Mouse (Mus musculus): Measurements from ENCODE around the gene Rflnb. TPM values are rescaled to one million over a fixed set of nuclear protein-coding genes. Genes with fewer than 3 reads are reported as not detected.

Rflnb gene
- polyA plus RNA-seq (2012; rRNA removed), result 4.6 and 5.9 TPM in 2 replicates

GRCm38 (mm10) chr11:76027139-76028071, at the start of gene Rflnb:
TSS of gene Rflnb (minus strand) at chr11:76027782.

GRCm38 (mm10) chr11:75999440-76000155, 28.0 kb downstream of the Rflnb start, which contains the start of gene 1700016K19Rik:
TSS of gene 1700016K19Rik (plus strand) at chr11:75999912.

Other genes starting within 250 kb of the Rflnb start
- gene Doc2b, start 231.7 kb downstream of the Rflnb start, polyA plus RNA-seq (2012; rRNA removed), result 0.01 and 0.02 TPM in 2 replicates
- 1.0 and 1.1 TPM in 2 replicates for gene Rph3al, start 89.4 kb downstream of the Rflnb start, polyA plus RNA-seq (2012; rRNA removed)
- 0.03 TPM in 1 of 2 replicates, not detected in the other for gene 1700016K19Rik, start 27.9 kb downstream of the Rflnb start, polyA plus RNA-seq (2012; rRNA removed)
- gene Vps53, start 151.9 kb upstream of the Rflnb start, polyA plus RNA-seq (2012; rRNA removed), result 11.3 and 12.2 TPM in 2 replicates
- 3.9 and 4.3 TPM in 2 replicates for gene Fam57a, start 151.9 kb upstream of the Rflnb start, polyA plus RNA-seq (2012; rRNA removed)
- 0.24 and 0.58 TPM in 2 replicates for gene Dbil5, start 189.8 kb upstream of the Rflnb start, polyA plus RNA-seq (2012; rRNA removed)
- 3.9 and 4.7 TPM in 2 replicates for gene Gemin4, start 189.9 kb upstream of the Rflnb start, polyA plus RNA-seq (2012; rRNA removed)
- gene Mrm3, start 215.9 kb upstream of the Rflnb start, polyA plus RNA-seq (2012; rRNA removed), result 7.3 and 8.3 TPM in 2 replicates
- 20.2 and 20.6 TPM in 2 replicates for gene Glod4, start 215.9 kb upstream of the Rflnb start, polyA plus RNA-seq (2012; rRNA removed)

All from liver, embryonic 18 days (tissue).